Mouse (Mus musculus) hindbrain, embryonic 13.5 days (tissue): ENCODE data around the gene Map3k12. TPM values are rescaled to one million over a fixed set of nuclear protein-coding genes. Genes with fewer than 3 reads are reported as not detected.

Experiments used
- ATAC-seq: fragments of 200-750 bp; cut with Nextera tagmentation; 2 replicates; pipeline ENCODE4 v1.8.0; 2017; ENCODE audit warnings: moderate TSS enrichment; ENCODE audit not compliant: low FRiP score
- H3K27ac ChIP-seq: fragments of 300-500 bp; sonication (generic); 2 replicates; pipeline ENCODE4 v1.5.1; 2015; ENCODE audit warnings: inconsistent platforms, mild to moderate bottlenecking, moderate library complexity
- H3K27me3 ChIP-seq: fragments of 300-500 bp; sonication (generic); 2 replicates; pipeline ENCODE4 v1.6.1; 2015; ENCODE audit warnings: mild to moderate bottlenecking, inconsistent platforms
- H3K36me3 ChIP-seq: fragments of 300-500 bp; sonication (generic); 2 replicates; pipeline ENCODE4 v1.6.1; 2015; ENCODE audit warnings: mild to moderate bottlenecking, inconsistent platforms
- H3K4me1 ChIP-seq: fragments of 300-500 bp; sonication (generic); replicated peaks from 2 replicates; pipeline ENCODE4 v1.6.1; 2015; ENCODE audit warnings: inconsistent platforms
- H3K4me2 ChIP-seq: fragments of 300-500 bp; sonication (generic); 2 replicates; pipeline ENCODE4 v1.6.1; 2015; ENCODE audit warnings: inconsistent platforms, mild to moderate bottlenecking, moderate library complexity
- H3K4me3 ChIP-seq: fragments of 300-500 bp; sonication (generic); 2 replicates; pipeline ENCODE4 v1.5.1; 2015; ENCODE audit warnings: mild to moderate bottlenecking, inconsistent platforms
- H3K9ac ChIP-seq: fragments of 300-500 bp; sonication (generic); 2 replicates; pipeline ENCODE4 v1.6.1; 2015; ENCODE audit warnings: mild to moderate bottlenecking, inconsistent platforms
- H3K9me3 ChIP-seq: fragments of 300-500 bp; sonication (generic); 2 replicates; pipeline ENCODE4 v1.6.1; 2016; ENCODE audit warnings: inconsistent platforms
- WGBS: fragments of 180-500 bp; shearing (Covaris S2); methylation state at CpG from one replicate; pipeline ENCODE4 v1.1.7; 2015; 5-methylcytosine and 5-hydroxymethylcytosine counted together
- polyA plus RNA-seq: library from polyadenylated mRNA; unstranded; fragments of >200 nt; fragmentation: Nextera tagmentation; extraction: Ambion mirVana; gene quantifications from 2 replicates; pipeline ENCODE4 v1.2.1, GENCODE M21; 2015

Map3k12 gene
- polyA plus RNA-seq, 1 experiment from 2014 or later: 49.6 TPM

DNA sequence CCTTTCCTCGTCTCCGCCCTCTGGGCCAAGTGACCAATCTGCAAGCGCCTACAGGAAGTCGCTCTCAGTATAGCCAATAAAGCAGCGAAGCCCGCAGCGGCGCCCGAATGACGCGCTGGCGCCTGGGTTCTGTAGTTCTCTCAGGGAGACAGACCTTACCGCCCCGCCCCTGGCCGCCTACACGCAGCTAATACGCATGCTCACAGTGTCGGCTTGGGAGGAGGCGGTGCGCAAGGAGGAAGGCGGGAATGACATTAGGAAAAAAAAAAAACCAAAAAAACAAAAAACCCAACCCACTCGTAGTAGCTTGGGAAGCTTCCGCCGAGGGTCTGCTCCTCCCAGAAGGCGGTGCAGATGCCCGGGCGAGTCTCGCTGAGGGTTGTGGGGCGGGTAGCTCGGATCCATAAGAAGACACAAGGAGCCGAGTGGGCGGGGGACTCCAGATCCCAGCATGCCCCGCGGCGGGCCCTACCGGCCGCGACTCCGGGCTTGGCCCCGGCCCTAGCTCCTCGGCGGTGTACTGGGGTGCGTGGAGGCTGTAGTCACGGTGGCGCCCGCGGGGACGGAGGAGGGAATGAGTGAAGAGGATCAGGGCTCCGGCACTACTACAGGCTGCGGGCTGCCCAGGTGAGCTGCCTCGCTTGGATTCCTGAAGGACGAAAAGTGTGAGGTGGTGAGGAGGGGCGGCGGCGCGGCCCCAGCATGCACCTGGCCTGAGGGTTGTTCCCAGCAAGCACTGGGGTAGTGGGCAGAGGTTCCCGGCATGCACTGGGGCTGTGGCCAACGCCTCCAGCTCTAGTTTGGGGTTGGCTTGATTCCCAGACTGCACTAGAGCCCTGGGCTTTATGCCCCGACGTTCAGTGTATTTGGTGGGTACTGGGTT is 1.4 kb upstream of the Map3k12 start, which contains the start of gene Tarbp2:
Tarbp2 (plus strand) TSS at position 217 of the 883 bp plus-strand sequence.
- H3K4me3 ChIP-seq: peak within 1 kb of the TSS; percentile 71
- H3K36me3 ChIP-seq: peaks cover 24% of the 10 kb centered on the region
- H3K4me2 ChIP-seq: peak within 1 kb of the TSS; percentile 75
- under 1% methylated on average over 60 of the region's 60 CpGs for WGBS
- H3K9ac ChIP-seq: peak within 1 kb of the TSS; percentile 89
- no peaks in the 10 kb centered on the region for H3K27me3 ChIP-seq
- peak within 1 kb of the TSS; percentile 99 for H3K27ac ChIP-seq
- peak; percentile 92 for ATAC-seq
- no peaks in the 10 kb centered on the region for H3K9me3 ChIP-seq
- H3K4me1 ChIP-seq: peaks cover 48% of the 10 kb centered on the region

- Histone ChIP-seq H3K9me3 (no peaks in the 10 kb centered on the region), H3K27ac (peak overlapping the region; percentile 99), H3K4me1 (peaks cover 54% of the 10 kb centered on the region), H3K36me3 (peaks cover 19% of the 10 kb centered on the region), H3K27me3 (no peaks in the 10 kb centered on the region), H3K9ac (peak overlapping the region; percentile 89), H3K4me2 (peak overlapping the region; percentile 75), H3K4me3 (peak overlapping the region; percentile 71)
- ATAC-seq: no peak
- 0% methylated on average over 10 of the region's 10 CpGs for WGBS
These were observed 739 bp upstream of the Map3k12 start for GRCm38 (mm10) chr15:102517631-102517975.

DNA sequence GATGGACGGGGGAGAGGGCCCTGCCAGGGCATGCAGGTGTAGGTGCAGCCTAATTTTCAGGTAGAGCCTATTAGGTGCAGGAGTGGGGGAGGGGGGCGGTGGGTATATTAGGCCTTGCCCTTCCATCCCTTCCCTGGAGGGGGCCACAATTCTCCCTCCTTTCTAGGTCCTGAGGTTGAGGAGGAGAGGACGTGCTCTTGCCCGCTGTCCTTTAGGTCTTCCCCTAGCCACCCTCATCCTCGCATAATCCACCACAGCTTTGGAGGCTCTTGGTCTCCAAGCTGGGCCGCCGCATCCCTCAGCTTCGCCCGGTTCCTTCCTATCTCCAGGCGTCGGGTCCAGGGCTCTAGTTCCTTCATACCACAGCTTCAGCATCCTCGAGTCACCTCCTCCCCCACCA is 571 bp downstream of the Map3k12 start:
- peaks cover 6% of the 10 kb centered on the region; the same call in 1 of the 2 replicates for H3K36me3 ChIP-seq
- H3K9ac ChIP-seq: peak overlapping the region; percentile 89
- no peak; the same call in 1 of the 2 replicates for ATAC-seq
- peaks cover 68% of the 10 kb centered on the region for H3K4me1 ChIP-seq
- peak overlapping the region; percentile 71 for H3K4me3 ChIP-seq
- WGBS: 3% methylated on average over 12 of the region's 12 CpGs
- no peaks in the 10 kb centered on the region for H3K9me3 ChIP-seq
- no peaks in the 10 kb centered on the region for H3K27me3 ChIP-seq
- peak overlapping the region; percentile 75 for H3K4me2 ChIP-seq
- peak overlapping the region; percentile 99 for H3K27ac ChIP-seq

DNA sequence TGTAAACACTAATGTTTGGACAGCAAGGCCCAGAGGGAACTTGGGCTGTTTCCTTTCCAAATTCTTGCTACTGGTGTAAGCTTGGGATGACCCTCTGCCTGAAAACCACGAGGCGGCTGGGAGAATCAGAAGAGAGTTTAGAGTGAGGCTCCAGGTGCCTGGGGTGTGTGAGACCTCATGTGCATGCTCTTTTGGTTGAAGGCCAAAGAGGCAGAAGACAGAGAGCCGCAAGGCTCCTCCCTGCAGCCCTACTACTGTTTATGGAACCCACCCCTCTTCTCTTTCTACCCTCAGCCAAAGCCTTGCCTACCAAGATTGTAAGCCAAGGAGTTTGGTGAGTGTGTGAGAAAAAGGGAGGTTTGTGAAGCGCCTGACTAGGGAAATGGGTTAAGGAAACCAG is 1.1 kb downstream of the Map3k12 start:
- Histone ChIP-seq H3K4me1 (peaks cover 73% of the 10 kb centered on the region), H3K9ac (peak overlapping the region; percentile 89)
- 48% methylated on average over 4 of the region's 4 CpGs for WGBS

DNA sequence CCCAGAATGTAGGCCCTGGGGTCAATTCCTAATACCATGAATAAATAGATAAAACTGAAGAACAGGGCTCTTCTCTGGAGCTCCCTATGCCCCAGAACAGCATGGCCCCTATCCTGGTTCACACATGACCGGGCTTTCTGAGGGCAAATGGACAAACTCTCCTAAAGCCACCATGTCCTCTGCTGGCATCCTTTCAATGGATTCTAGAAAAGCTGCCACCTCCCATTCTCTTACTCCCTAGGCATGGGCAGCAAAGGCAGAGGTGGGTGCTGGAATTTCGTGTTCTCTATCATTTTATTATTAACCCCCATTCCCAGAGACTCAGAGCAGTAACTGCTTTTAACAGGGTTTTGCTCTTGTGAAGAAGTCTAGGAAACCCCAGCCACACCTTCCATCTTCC is 1.6 kb downstream of the Map3k12 start:
- Histone ChIP-seq H3K4me2 (peak overlapping the region; percentile 75), H3K4me3 (peak overlapping the region; percentile 71), H3K4me1 (peaks cover 70% of the 10 kb centered on the region), H3K27me3 (no peaks in the 10 kb centered on the region), H3K9me3 (no peaks in the 10 kb centered on the region), H3K36me3 (no peaks in the 10 kb centered on the region), H3K9ac (peak overlapping the region; percentile 89), H3K27ac (0 out of 2 replicates have a peak overlapping the region, but pooled peaks have one; percentile 99)
- 89% methylated on average over 2 of the region's 2 CpGs for WGBS
- ATAC-seq: no peak

More for the DNA sequence above, 1.1 kb downstream of the Map3k12 start:
- no peak for ATAC-seq
- H3K27ac ChIP-seq: peak overlapping the region; percentile 99
- H3K4me2 ChIP-seq: peak overlapping the region; percentile 75
- H3K27me3 ChIP-seq: no peaks in the 10 kb centered on the region
- peak overlapping the region; percentile 71 for H3K4me3 ChIP-seq
- H3K36me3 ChIP-seq: peaks cover under 1% of the 10 kb centered on the region; the same call in 1 of the 2 replicates
- no peaks in the 10 kb centered on the region for H3K9me3 ChIP-seq

GRCm38 (mm10) chr15:102513004-102513403 is 3.9 kb downstream of the Map3k12 start:
- Histone ChIP-seq H3K27me3 (no peaks in the 10 kb centered on the region), H3K4me3 (no peak overlapping the region), H3K9ac (peak overlapping the region; percentile 43; the same call in 1 of the 2 replicates), H3K4me1 (peaks cover 74% of the 10 kb centered on the region), H3K4me2 (no peak overlapping the region), H3K36me3 (peaks cover 5% of the 10 kb centered on the region; the same call in 1 of the 2 replicates), H3K9me3 (no peaks in the 10 kb centered on the region), H3K27ac (peak overlapping the region; percentile 92)
- no peak for ATAC-seq
- WGBS: 76% methylated on average over 3 of the region's 3 CpGs

- Histone ChIP-seq H3K4me3 (no peak overlapping the region), H3K4me2 (peak overlapping the region; percentile 80)
These were observed 4.4 kb downstream of the Map3k12 start for GRCm38 (mm10) chr15:102512471-102512870.

GRCm38 (mm10) chr15:102512010-102512409 is 4.9 kb downstream of the Map3k12 start:
- Histone ChIP-seq H3K9ac (peak overlapping the region; percentile 81), H3K9me3 (no peaks in the 10 kb centered on the region), H3K4me2 (peak overlapping the region; percentile 80), H3K27ac (peak overlapping the region; percentile 92), H3K4me3 (peak overlapping the region; percentile 62; the same call in 1 of the 2 replicates), H3K4me1 (peaks cover 74% of the 10 kb centered on the region), H3K27me3 (no peaks in the 10 kb centered on the region), H3K36me3 (peaks cover 12% of the 10 kb centered on the region)
- WGBS: 20% methylated on average over 5 of the region's 5 CpGs
- ATAC-seq: no peak

More at GRCm38 (mm10) chr15:102512471-102512870, 4.4 kb downstream of the Map3k12 start:
- Histone ChIP-seq H3K9ac (peak overlapping the region; percentile 81), H3K27me3 (no peaks in the 10 kb centered on the region), H3K36me3 (peaks cover 10% of the 10 kb centered on the region), H3K4me1 (peaks cover 74% of the 10 kb centered on the region), H3K9me3 (no peaks in the 10 kb centered on the region), H3K27ac (peak overlapping the region; percentile 92)
- no peak for ATAC-seq

- H3K4me3 ChIP-seq: peak overlapping the region; percentile 62
- H3K4me1 ChIP-seq: peaks cover 81% of the 10 kb centered on the region
- H3K27ac ChIP-seq: peak overlapping the region; percentile 92
- peaks cover 12% of the 10 kb centered on the region for H3K36me3 ChIP-seq
- WGBS: 4% methylated on average over 6 of the region's 6 CpGs
- peak overlapping the region; percentile 80 for H3K4me2 ChIP-seq
- no peaks in the 10 kb centered on the region for H3K9me3 ChIP-seq
- no peaks in the 10 kb centered on the region for H3K27me3 ChIP-seq
- peak; percentile 9; the same call in 1 of the 2 replicates for ATAC-seq
- H3K9ac ChIP-seq: peak overlapping the region; percentile 81
These were observed 5.5 kb downstream of the Map3k12 start for GRCm38 (mm10) chr15:102511285-102511833.

- WGBS: 4% methylated on average over 34 of the region's 34 CpGs
- Histone ChIP-seq H3K27ac (peak overlapping the region; percentile 92), H3K4me1 (peaks cover 75% of the 10 kb centered on the region), H3K9me3 (no peaks in the 10 kb centered on the region), H3K36me3 (peaks cover 12% of the 10 kb centered on the region), H3K9ac (peak overlapping the region; percentile 81), H3K4me2 (peak overlapping the region; percentile 80), H3K27me3 (no peaks in the 10 kb centered on the region), H3K4me3 (peak overlapping the region; percentile 62)
- ATAC-seq: peak; percentile 95
These were observed 6.1 kb downstream of the Map3k12 start for GRCm38 (mm10) chr15:102510590-102511284.

DNA sequence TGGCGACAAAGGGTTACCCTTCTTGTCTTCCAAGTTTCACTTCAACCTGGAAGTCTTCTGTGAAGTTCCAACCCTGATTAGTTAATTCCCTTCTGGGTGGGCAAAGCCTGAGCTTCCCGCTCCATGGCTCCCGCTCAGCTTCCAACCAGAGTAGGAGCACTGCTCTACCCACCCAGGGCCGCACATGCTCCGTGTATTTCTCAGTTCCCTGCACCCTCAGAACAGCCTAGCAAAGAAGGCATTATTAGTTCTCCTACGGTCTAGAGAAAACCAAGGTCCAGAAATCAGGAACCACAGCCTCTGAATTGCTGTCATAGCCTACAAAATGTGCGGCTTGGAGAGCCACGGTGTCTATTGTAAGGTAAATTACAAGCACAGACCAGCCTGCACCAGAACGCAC is 6.8 kb downstream of the Map3k12 start:
- H3K36me3 ChIP-seq: peaks cover 19% of the 10 kb centered on the region
- 4% methylated on average over 9 of the region's 9 CpGs for WGBS
- no peaks in the 10 kb centered on the region for H3K27me3 ChIP-seq
- peaks cover 69% of the 10 kb centered on the region for H3K4me1 ChIP-seq
- H3K4me2 ChIP-seq: peak overlapping the region; percentile 80
- peak overlapping the region; percentile 62 for H3K4me3 ChIP-seq
- peak; percentile 65 for ATAC-seq
- no peaks in the 10 kb centered on the region for H3K9me3 ChIP-seq
- H3K27ac ChIP-seq: peak overlapping the region; percentile 92
- H3K9ac ChIP-seq: peak overlapping the region; percentile 81

GRCm38 (mm10) chr15:102508336-102508735 is 8.5 kb downstream of the Map3k12 start:
- no peak for ATAC-seq
- H3K4me3 ChIP-seq: no peak overlapping the region
- peaks cover 52% of the 10 kb centered on the region for H3K4me1 ChIP-seq
- no peaks in the 10 kb centered on the region for H3K27me3 ChIP-seq
- no peaks in the 10 kb centered on the region for H3K9me3 ChIP-seq
- 89% methylated on average over 3 of the region's 3 CpGs for WGBS
- H3K9ac ChIP-seq: no peak overlapping the region
- no peak overlapping the region for H3K4me2 ChIP-seq
- H3K36me3 ChIP-seq: peaks cover 36% of the 10 kb centered on the region
- no peak overlapping the region for H3K27ac ChIP-seq
